Mouse (Mus musculus) embryonic facial prominence, embryonic 10.5 days (tissue): ENCODE results near the gene Lypd8. TPM values are rescaled to one million over a fixed set of nuclear protein-coding genes. Genes with fewer than 3 reads are reported as not detected.

Experiments used
- DNase-seq: peaks from one replicate; pipeline ENCODE4 v3.0.0-alpha.2; 2017; ENCODE audit warnings: low spot score
- H3K27ac ChIP-seq: fragments of 300-500 bp; sonication (generic); replicated peaks from 2 replicates; pipeline ENCODE4 v1.5.1; 2016; ENCODE audit warnings: mild to moderate bottlenecking
- H3K27me3 ChIP-seq: fragments of 300-500 bp; sonication (generic); replicated peaks from 2 replicates; pipeline ENCODE4 v1.6.1; 2016; ENCODE audit warnings: low read depth, mild to moderate bottlenecking; ENCODE audit not compliant: poor library complexity, severe bottlenecking
- H3K36me3 ChIP-seq: fragments of 300-500 bp; sonication (generic); replicated peaks from 2 replicates; pipeline ENCODE4 v1.6.1; 2016; ENCODE audit warnings: mild to moderate bottlenecking, moderate library complexity
- H3K4me1 ChIP-seq: fragments of 300-500 bp; sonication (generic); 2 replicates; pipeline ENCODE4 v1.6.1; 2016
- H3K4me3 ChIP-seq: fragments of 300-500 bp; sonication (generic); 2 replicates; pipeline ENCODE4 v1.5.1; 2016; ENCODE audit warnings: mild to moderate bottlenecking, moderate library complexity
- H3K9me3 ChIP-seq: fragments of 300-500 bp; sonication (generic); 2 replicates; pipeline ENCODE4 v1.6.1; 2016; ENCODE audit warnings: mild to moderate bottlenecking
- whole genome bisulfite sequencing: fragments of 180-500 bp; shearing (Covaris S2); methylation state at CpG from one replicate; pipeline ENCODE4 v1.1.7; 2016; 5-methylcytosine and 5-hydroxymethylcytosine counted together
- polyA plus RNA-seq: library from polyadenylated mRNA; unstranded; fragments of >200 nt; fragmentation: Nextera tagmentation; extraction: Ambion mirVana; gene quantifications from 2 replicates; pipeline ENCODE4 v1.2.1, GENCODE M21; 2016

Lypd8 gene
- polyA plus RNA-seq = not detected in 2 replicates

DNA sequence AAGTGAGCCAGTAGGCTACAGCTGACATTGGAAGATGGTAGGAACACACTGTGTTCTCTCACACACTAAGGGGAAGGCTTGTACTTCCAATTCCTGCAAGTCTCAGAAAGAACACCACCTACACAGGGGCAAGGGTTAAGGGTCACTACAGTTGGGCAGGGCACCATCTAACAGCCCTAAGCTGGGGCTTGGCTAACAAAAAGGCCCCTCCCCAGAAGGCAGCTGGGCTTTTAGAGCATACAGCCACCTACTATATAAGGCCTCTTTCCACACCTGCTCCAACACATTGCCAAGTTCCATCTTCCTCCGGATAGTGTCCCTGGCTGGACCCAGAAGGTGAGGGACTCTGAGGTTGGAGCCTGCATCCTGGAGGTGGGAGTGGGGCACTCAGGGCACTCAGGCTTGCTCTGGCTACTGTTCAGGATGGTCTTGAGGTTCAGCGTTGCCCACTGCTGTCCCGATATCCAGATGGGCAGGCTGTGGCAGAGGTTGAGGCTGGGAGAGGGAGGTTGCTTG is at the start of gene Lypd8:
Gene Lypd8 (plus strand): TSS at position 281 of the 516 bp plus-strand sequence.
- no peaks in the 10 kb centered on the region for H3K36me3 ChIP-seq
- no peak within 1 kb of the TSS for H3K4me3 ChIP-seq
- no peak within 1 kb of the TSS for H3K27ac ChIP-seq
- WGBS = 83% methylated on average over 3 of the region's 3 CpGs
- no peak for DNase-seq
- no peaks in the 10 kb centered on the region for H3K4me1 ChIP-seq
- H3K27me3 ChIP-seq = no peaks in the 10 kb centered on the region
- H3K9me3 ChIP-seq = no peaks in the 10 kb centered on the region

DNA sequence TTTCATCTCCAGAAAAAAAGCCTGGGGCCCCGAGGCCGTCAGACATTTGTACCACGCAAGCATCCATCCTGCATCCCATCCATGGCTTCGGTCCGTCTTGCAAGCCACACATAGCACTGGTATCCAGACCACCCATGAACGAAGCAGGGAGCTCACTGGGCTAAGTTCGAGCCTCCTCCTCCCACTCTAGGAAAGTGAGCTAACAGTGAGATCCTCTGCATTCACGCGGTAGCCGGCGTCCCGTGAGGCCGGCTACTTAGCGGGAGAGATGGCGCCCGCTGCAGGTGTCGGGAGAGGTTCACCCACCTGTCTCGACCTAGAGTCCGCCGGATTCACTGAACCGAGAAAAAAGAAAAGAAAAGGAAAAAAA is 49.0 kb upstream of the Lypd8 start:
- DNase-seq = no peak
- H3K9me3 ChIP-seq = 0 out of 2 replicates have a peak, but pooled peaks cover 4% of the 10 kb centered on the region
- H3K4me1 ChIP-seq = peaks cover 32% of the 10 kb centered on the region
- peaks cover 56% of the 10 kb centered on the region for H3K36me3 ChIP-seq
- H3K27ac ChIP-seq = peak overlapping the region; percentile 92
- under 1% methylated on average over 21 of the region's 21 CpGs for WGBS
- no peaks in the 10 kb centered on the region for H3K27me3 ChIP-seq
- peak overlapping the region; percentile 91 for H3K4me3 ChIP-seq

DNA sequence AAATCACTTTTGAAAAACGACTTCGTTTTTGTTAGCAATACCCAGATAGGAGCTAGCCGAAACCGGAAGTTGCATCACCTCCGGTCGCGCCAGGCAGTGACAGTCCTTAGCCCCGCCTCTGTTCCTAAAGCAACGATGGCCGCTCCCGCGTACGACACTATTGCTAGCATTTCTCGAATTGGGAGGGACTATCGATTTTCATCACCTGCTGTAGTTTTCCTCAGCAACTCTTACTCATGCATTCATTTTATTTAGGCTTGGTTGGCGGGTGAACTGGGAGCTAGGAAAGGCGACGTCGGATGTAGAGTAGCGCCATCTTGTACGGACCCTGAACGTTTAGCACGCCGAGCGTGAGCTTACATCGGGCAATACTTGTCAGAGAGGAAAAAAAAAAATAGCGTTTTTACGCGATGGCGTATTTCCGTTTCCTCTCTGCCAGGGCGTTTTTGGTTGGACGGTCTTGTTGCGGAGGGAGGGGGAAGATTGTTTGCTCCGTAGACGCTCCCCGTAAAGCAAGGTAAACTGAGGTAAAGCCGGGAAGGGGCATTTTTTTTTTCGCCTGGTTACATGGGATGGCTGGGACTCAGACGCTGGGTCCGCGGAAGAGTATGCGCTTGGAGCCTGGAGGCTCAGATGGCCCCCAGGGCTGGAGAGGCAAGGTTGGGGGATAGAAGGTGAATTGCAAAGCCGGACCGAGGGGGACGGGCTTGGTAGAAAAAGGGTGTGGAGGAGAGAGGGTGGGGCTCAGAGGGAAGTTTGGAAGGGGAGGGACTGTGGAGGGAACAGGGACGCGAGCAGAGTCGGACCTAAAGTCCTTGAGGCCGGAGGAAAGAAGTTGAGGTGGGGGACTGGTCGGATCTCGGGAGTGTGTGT is 48.3 kb upstream of the Lypd8 start, which contains the start of the genes Zfp672 and Sh3bp5l:
Gene Zfp672 (minus strand): TSS at position 64 of the 873 bp plus-strand sequence.
Gene Sh3bp5l (plus strand): TSS at position 449 of the 873 bp plus-strand sequence.
- under 1% methylated on average over 52 of the region's 52 CpGs for WGBS
- Histone ChIP-seq H3K4me3 (peak within 1 kb of the TSS; percentile 91), H3K27me3 (no peaks in the 10 kb centered on the region), H3K36me3 (peaks cover 58% of the 10 kb centered on the region), H3K9me3 (0 out of 2 replicates have a peak, but pooled peaks cover 4% of the 10 kb centered on the region), H3K27ac (peak within 1 kb of the TSS; percentile 92), H3K4me1 (peaks cover 32% of the 10 kb centered on the region)
- peak; percentile 90 for DNase-seq

DNA sequence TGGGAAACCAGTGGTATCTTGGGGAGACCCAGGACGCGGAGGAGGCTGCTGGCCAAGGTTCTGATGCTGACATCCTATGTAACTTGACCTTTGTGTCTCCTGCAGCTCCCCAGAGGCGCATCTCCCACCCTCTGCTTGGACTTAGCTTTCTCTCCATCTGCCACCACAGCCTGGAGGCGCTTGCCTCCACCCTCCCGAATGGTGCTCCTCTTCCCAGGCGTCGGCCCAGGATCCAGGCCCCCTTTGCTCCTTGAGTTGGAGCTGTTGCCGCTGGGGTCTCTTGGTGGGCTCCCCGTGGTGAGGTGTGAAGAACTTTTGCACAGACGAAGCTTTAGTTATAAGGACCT is 47.7 kb upstream of the Lypd8 start:
- no peak for DNase-seq
- Histone ChIP-seq H3K9me3 (0 out of 2 replicates have a peak, but pooled peaks cover 4% of the 10 kb centered on the region), H3K36me3 (peaks cover 64% of the 10 kb centered on the region), H3K4me3 (peak overlapping the region; percentile 91), H3K4me1 (peaks cover 32% of the 10 kb centered on the region), H3K27ac (peak overlapping the region; percentile 92), H3K27me3 (no peaks in the 10 kb centered on the region)
- WGBS = 17% methylated on average over 10 of the region's 10 CpGs

DNA sequence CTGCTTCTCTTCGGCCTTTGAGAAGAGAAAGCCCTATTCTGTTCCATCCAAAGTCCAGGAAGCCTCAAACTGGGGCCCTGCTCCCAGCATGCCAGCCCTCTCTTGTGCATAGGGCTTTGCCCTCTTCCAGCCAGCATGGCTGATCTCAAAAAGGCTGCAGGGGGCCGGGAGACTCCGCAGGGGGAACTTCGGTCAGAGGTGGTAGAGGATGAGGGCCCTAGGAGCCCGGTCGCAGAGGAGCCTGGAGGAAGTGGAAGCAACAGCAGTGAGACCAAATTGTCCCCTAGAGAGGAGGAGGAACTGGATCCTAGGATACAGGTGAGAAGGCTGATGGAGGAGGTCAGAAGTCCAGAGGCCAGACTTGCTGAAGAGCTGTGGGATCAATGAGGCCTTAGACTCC is 47.3 kb upstream of the Lypd8 start:
- Histone ChIP-seq H3K36me3 (peaks cover 64% of the 10 kb centered on the region), H3K27me3 (no peaks in the 10 kb centered on the region)

DNA sequence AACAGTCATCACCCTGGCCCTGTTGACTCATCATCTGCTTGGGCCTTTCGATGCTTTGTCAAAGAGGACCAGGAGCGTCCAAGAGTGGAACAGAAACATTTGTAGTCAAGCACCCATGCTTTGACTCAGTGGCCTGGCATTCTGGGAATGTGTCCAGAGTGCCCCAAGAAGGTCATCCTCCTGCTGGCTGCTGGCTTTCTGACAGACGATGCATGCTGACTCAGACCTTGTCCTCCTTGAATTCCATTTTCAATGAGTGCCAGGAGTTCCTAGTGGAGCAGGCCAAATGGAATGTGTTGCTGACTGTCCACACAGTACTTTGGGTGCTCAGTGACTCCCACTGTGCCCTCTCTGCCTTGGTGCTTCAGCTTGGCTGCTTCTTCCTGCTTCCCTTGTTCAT is 44.1 kb upstream of the Lypd8 start:
- peaks cover 20% of the 10 kb centered on the region for H3K4me1 ChIP-seq
- peaks cover 77% of the 10 kb centered on the region for H3K36me3 ChIP-seq
- DNase-seq = no peak
- no peak overlapping the region for H3K27ac ChIP-seq
- no peaks in the 10 kb centered on the region for H3K27me3 ChIP-seq
- WGBS = 86% methylated on average over 3 of the region's 3 CpGs
- H3K4me3 ChIP-seq = no peak overlapping the region
- no peaks in the 10 kb centered on the region for H3K9me3 ChIP-seq

More for the DNA sequence above, 47.3 kb upstream of the Lypd8 start:
- Histone ChIP-seq H3K27ac (no peak overlapping the region), H3K9me3 (0 out of 2 replicates have a peak, but pooled peaks cover 4% of the 10 kb centered on the region), H3K4me1 (peaks cover 32% of the 10 kb centered on the region), H3K4me3 (peak overlapping the region; percentile 91)
- WGBS = 85% methylated on average over 6 of the region's 6 CpGs
- no peak for DNase-seq

DNA sequence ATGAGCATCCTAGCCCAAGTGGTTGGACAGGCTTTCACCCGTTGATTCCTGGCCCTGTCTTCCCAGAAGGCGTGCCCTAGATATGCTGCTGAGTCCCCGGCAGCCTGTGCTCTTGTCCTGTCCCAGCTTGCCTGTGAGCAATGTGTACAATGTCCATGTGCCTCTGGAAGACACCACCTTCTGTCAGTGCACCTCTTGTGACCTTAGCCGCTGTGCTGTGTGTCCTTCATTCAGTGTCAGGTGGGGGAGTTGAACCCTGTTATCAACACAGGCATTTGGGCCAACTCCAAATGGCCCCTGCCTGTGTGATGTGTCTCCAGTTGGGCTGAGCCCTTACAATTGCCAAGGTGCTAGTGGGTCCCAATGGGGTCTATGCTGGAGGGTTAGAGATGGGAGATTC is 32.1 kb upstream of the Lypd8 start:
- Histone ChIP-seq H3K27ac (no peak overlapping the region), H3K4me1 (no peaks in the 10 kb centered on the region), H3K36me3 (peaks cover 63% of the 10 kb centered on the region), H3K4me3 (no peak overlapping the region), H3K9me3 (no peaks in the 10 kb centered on the region), H3K27me3 (no peaks in the 10 kb centered on the region)
- DNase-seq = no peak
- 87% methylated on average over 4 of the region's 4 CpGs for WGBS

DNA sequence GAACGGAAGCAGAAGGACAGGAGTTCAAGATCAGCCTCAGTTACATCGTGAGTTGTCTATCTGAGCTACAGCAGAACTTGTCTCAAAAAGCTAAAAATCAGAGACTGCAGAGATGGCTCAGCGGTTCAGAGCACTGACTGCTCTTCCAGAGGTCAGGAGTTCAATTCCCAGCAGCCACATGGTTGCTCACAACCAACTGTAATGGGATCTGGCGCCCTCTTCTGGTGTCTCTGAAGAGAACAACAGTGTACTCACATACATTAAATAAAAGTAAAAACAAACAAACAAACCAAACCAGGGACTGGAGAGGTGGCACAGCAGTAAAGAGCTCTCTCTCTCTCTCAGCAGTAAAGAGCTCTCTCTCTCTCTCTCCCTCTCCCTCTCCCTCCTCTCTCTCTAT is 28.2 kb upstream of the Lypd8 start:
- Histone ChIP-seq H3K4me3 (no peak overlapping the region), H3K27ac (no peak overlapping the region), H3K9me3 (no peaks in the 10 kb centered on the region), H3K4me1 (no peaks in the 10 kb centered on the region), H3K27me3 (no peaks in the 10 kb centered on the region), H3K36me3 (peaks cover 31% of the 10 kb centered on the region)
- no peak for DNase-seq
- WGBS = 69% methylated on average over 4 of the region's 4 CpGs

DNA sequence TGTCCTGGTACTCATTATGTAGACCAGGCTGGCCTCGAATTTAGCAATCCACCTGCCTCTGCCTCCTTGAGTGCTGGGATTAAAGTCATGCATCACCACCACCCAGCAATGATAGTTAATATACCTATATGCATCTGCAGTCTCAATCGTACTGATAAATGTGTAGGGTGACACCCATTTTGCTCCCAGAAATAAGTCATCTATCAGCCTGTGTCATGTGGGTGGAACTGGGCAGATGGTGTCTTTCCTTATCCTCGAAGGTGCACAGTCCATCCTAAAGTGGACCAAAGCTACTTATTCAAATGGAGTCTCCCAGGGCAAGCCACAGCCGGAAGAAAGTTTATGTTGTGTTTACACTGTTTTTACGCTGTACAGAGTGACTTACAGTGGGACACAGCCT is 27.7 kb upstream of the Lypd8 start:
- WGBS = 87% methylated on average over 5 of the region's 5 CpGs
- no peak for DNase-seq
- H3K27ac ChIP-seq = no peak overlapping the region

DNA sequence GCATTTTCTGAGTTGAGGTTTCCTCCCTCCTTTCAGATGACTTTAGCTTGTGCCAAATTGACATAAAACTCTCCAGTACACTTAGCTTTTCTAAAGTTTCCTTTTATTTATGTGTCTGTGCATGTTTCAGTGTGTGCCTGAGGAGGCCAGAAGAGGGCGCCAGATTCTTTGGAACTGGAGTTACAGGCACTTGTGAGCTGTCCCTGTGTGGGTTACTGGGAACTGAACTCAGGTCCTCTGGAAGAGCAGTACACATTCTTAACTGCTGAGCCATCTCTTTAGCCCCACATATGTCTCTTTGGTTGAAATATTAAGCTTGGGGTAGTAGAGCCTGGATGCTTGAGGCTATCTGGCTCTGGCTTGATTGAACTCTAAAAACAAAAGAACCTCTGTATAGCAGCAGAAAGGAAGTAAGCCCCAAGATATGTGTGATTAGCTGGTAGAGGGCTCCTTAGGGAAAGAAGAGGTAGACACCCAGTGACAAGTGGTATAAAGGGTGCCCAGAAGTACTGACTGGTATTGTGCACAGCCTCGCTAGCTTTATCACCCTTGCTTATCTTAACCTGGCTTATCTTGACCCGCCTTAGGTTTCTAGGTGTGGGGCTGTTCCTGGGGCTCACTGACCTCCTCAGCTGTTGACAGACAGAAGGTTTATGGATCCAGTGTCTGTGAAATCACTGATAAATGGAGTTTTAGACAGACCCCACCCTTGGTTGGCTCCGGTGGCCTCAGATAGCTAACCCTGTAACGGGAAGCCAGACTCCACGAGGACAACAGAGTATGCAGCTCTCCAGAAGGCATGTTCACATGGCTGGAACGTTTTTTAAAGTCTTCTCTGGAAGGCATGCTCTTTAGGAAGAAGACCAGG is 25.9 kb upstream of the Lypd8 start:
- Histone ChIP-seq H3K36me3 (peaks cover 8% of the 10 kb centered on the region; the same call in 1 of the 2 replicates), H3K27me3 (no peaks in the 10 kb centered on the region), H3K4me1 (no peaks in the 10 kb centered on the region), H3K27ac (no peak overlapping the region), H3K4me3 (no peak overlapping the region), H3K9me3 (no peaks in the 10 kb centered on the region)
- 69% methylated on average over 7 of the region's 7 CpGs for WGBS
- DNase-seq = peak; percentile 22

More for the DNA sequence above, 27.7 kb upstream of the Lypd8 start:
- Histone ChIP-seq H3K36me3 (peaks cover 25% of the 10 kb centered on the region), H3K27me3 (no peaks in the 10 kb centered on the region), H3K4me3 (no peak overlapping the region), H3K4me1 (no peaks in the 10 kb centered on the region), H3K9me3 (no peaks in the 10 kb centered on the region)

DNA sequence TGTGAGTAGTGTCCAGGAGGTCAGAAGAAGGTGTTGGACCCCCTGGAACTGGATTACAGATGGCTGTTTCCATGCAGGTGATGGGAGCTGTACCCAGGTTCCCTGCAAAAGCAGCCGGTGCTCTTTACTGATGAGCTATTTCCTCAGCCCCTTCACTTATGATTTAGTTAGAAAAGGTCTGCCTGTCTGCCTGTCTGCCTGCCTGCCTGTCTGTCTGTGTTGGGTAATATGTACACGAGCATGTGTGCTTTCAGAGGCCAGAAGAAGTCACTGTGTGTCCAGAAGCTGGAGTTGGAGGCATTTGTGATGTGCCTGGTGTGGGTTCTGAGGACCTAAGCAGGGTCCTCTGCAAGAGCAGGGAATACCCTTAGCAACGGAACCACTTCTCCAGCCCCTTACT is 25.1 kb upstream of the Lypd8 start:
- 84% methylated on average over 3 of the region's 3 CpGs for WGBS
- H3K4me1 ChIP-seq = no peaks in the 10 kb centered on the region
- no peaks in the 10 kb centered on the region for H3K27me3 ChIP-seq
- H3K27ac ChIP-seq = no peak overlapping the region
- no peak for DNase-seq
- H3K9me3 ChIP-seq = no peaks in the 10 kb centered on the region
- H3K36me3 ChIP-seq = 0 out of 2 replicates have a peak, but pooled peaks cover 5% of the 10 kb centered on the region
- H3K4me3 ChIP-seq = no peak overlapping the region

DNA sequence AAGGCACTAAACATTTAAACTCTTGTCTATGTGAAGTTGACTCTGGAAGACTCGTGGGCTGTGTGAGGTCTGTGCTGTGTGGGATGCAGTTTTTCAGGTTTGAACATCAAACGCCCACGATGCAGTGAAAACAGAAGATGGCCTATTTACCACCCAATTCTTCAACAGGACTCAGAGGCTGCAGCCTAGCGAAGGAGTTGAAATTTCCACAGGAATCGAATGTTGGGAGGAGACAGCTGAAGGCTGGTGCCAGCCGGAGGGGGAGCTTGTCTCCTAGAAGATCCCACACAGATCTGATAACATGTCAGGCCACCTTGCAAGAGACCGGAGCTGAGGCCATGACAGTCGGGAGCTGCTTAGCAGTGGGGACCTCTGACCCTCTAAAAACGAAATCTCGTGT is 24.4 kb upstream of the Lypd8 start:
- Histone ChIP-seq H3K36me3 (0 out of 2 replicates have a peak, but pooled peaks cover 5% of the 10 kb centered on the region), H3K27me3 (no peaks in the 10 kb centered on the region), H3K4me3 (no peak overlapping the region), H3K27ac (no peak overlapping the region), H3K9me3 (no peaks in the 10 kb centered on the region), H3K4me1 (no peaks in the 10 kb centered on the region)
- 75% methylated on average over 10 of the region's 10 CpGs for WGBS
- DNase-seq = no peak
